Mouse (Mus musculus) adrenal gland, postnatal 36 days (tissue): ENCODE measurements around the gene Sel1l. TPM values are rescaled to one million over a fixed set of nuclear protein-coding genes. Genes with fewer than 3 reads are reported as not detected.
"Not testable (repeated sequence)": the region's sequence is repeated elsewhere in the genome, so short reads cannot be mapped to it uniquely, and the experiment has no call there.

Source experiments
- DNase-seq, 2 experiments: peaks; one replicate each; pipeline ENCODE4 v3.0.0; 2021; ENCODE audit warnings: mixed read lengths in 1 of 2
- total RNA-seq, 2 experiments: library from RNA; stranded (reverse); gene quantifications; 2 replicates each; pipeline ENCODE4 v1.2.3; 2021

Sel1l gene
- total RNA-seq, 2 experiments from 2014 or later, result 156 to 157 TPM

GRCm38 (mm10) chr12:91820461-91820860, 28.5 kb downstream of the Sel1l start:
- no peak for DNase-seq

GRCm38 (mm10) chr12:91818726-91819125, 30.2 kb downstream of the Sel1l start:
- DNase-seq, result no peak

- peak; percentile 57 to 67 for DNase-seq
Observed at GRCm38 (mm10) chr12:91815990-91816389, 33.0 kb downstream of the Sel1l start.

- no peak for DNase-seq
Observed at GRCm38 (mm10) chr12:91815552-91815951, 33.4 kb downstream of the Sel1l start.

- no peak for DNase-seq
Observed at GRCm38 (mm10) chr12:91808911-91809310, 40.0 kb downstream of the Sel1l start.

GRCm38 (mm10) chr12:91807761-91808160, 41.2 kb downstream of the Sel1l start:
- DNase-seq, result no peak

- no peak for DNase-seq
Observed at GRCm38 (mm10) chr12:91807095-91807494, 41.9 kb downstream of the Sel1l start.

- DNase-seq, result no peak
Observed at GRCm38 (mm10) chr12:91804262-91804661, 44.7 kb downstream of the Sel1l start.

- no peak for DNase-seq
Observed at GRCm38 (mm10) chr12:91803207-91803932, 45.6 kb downstream of the Sel1l start.

GRCm38 (mm10) chr12:91802586-91803206, 46.3 kb downstream of the Sel1l start:
- DNase-seq, result no peak

- DNase-seq, result no peak
Observed at GRCm38 (mm10) chr12:91800861-91801385, 48.0 kb downstream of the Sel1l start.

- DNase-seq, result no peak
Observed at GRCm38 (mm10) chr12:91799821-91800335, 49.1 kb downstream of the Sel1l start.

GRCm38 (mm10) chr12:91799379-91799773, 49.6 kb downstream of the Sel1l start:
- peak in 1 of 2 experiments; percentile 11 for DNase-seq

GRCm38 (mm10) chr12:91798720-91799378, 50.1 kb downstream of the Sel1l start:
- DNase-seq, result peak in 1 of 2 experiments; percentile 23

GRCm38 (mm10) chr12:91796774-91797173, 52.2 kb downstream of the Sel1l start:
- DNase-seq, result peak; percentile 27 to 32

- peak in 1 of 2 experiments; percentile 9 for DNase-seq
Observed at GRCm38 (mm10) chr12:91793266-91793665, 55.7 kb downstream of the Sel1l start.

- no peak for DNase-seq
Observed at GRCm38 (mm10) chr12:91791822-91792221, 57.1 kb downstream of the Sel1l start.

- DNase-seq, result peak; percentile 53 to 70
Observed at GRCm38 (mm10) chr12:91789801-91790200, 59.2 kb downstream of the Sel1l start.

GRCm38 (mm10) chr12:91788446-91788845, 60.5 kb downstream of the Sel1l start:
- not testable (repeated sequence) for DNase-seq

GRCm38 (mm10) chr12:91787959-91788437, 61.0 kb downstream of the Sel1l start, which contains the start of gene Ston2:
Ston2 (minus strand) TSS chr12:91788387.
- DNase-seq, result no peak

GRCm38 (mm10) chr12:91786355-91786754, 62.6 kb downstream of the Sel1l start:
- peak; percentile 30 to 47 for DNase-seq

- DNase-seq, result no peak
Observed at GRCm38 (mm10) chr12:91781432-91781831, 67.5 kb downstream of the Sel1l start.
